Mouse (Mus musculus) heart, postnatal 0 days (tissue): ENCODE data around the gene Cct3.

Experiments used
- CTCF ChIP-seq: IDR thresholded peaks from 2 replicates; pipeline ENCODE4 v1.5.1; 2016; ENCODE audit warnings: antibody characterized with exemption, control low read depth, low read depth
- EP300 ChIP-seq: IDR thresholded peaks from 2 replicates; pipeline ENCODE4 v1.6.1; 2016; ENCODE audit warnings: antibody characterized with exemption, low read depth

- no peak for TF ChIP-seq EP300
- TF ChIP-seq CTCF = no peak
These were observed 9.8 kb upstream of the Cct3 start, which contains the start of gene Gm38392 for GRCm38 (mm10) chr3:88287110-88287509.
